8 mouse cellular contexts compared by ENCODE assay signal in the genomic region with DNA sequence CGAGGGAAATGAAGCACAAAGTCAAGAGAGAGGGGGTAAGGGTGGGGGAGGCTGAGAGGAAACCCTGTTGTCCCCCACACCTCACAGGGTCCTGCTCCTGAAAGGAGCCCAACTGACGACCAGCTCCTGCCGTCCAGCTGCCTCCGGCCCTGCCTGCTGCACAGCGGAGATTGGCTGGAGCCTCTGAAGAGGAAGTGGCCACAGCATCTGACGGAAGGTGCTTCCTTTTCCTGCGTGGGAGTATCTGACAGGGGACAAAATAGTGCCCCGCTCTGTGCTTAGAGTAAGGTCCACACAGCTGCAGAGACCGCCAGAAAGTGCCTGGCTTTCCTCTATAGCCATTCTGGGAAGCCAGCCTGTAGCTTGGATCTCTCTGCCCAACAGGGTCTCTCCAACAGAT. TPM values are rescaled to one million over a fixed set of nuclear protein-coding genes. Genes with fewer than 3 reads are reported as not detected.
DNase-seq lines count a peak whose midpoint lies in the region; ATAC-seq and TF ChIP-seq lines count a peak whose summit lies in the region.

No protein-coding gene starts in this region.

- H3K9ac ChIP-seq in MEL (ENCODE audit: control insufficient read depth, low read depth, low read length, poor library complexity, severe bottlenecking), result peak overlapping the region; percentile 42
- no peak overlapping the region for H3K9ac ChIP-seq in intestine, embryonic 15.5 days
- H3K9ac ChIP-seq in liver, embryonic 16.5 days (ENCODE audit: low read depth, low read length), result 0 out of 2 replicates have a peak overlapping the region, but pooled peaks have one; percentile 21

- H3K79me2 ChIP-seq in MEL (ENCODE audit: control insufficient read depth, insufficient read depth, low read length, poor library complexity), result no peaks in the 10 kb centered on the region

- H3K4me1 ChIP-seq in MEL (ENCODE audit: control insufficient read depth in 1 of 2, insufficient read depth in 2 of 2, low read length in 2 of 2), result peaks cover 4 to 19% of the 10 kb centered on the region in 2 experiments
- H3K4me1 ChIP-seq in intestine, embryonic 15.5 days (replicated peaks), result no peaks in the 10 kb centered on the region
- no peaks in the 10 kb centered on the region; the same call in 1 of the 2 replicates for H3K4me1 ChIP-seq in liver, embryonic 16.5 days (ENCODE audit: control insufficient read depth, low read depth, low read length)

- peak overlapping the region; percentile 47 to 53 for H3K4me3 ChIP-seq in MEL (ENCODE audit: control insufficient read depth in 1 of 2, insufficient read depth in 1 of 2, low read depth in 2 of 2, low read length in 2 of 2)
- H3K4me3 ChIP-seq in intestine, embryonic 15.5 days (replicated peaks), result peak overlapping the region; percentile 6; the same call in 1 of the 2 replicates
- peak overlapping the region; percentile 42 for H3K4me3 ChIP-seq in liver, embryonic 16.5 days (ENCODE audit: low read depth, low read length)

- peak in 1 of 2 experiments; percentile 26; a peak in 1 of 4 replicates for TF ChIP-seq EP300 in MEL (IDR thresholded peaks at IDR 0.05; ENCODE audit: low read depth in 1 of 2, low read length in 2 of 2)

- H3K36me3 ChIP-seq in MEL (ENCODE audit: control insufficient read depth in 1 of 2, insufficient read depth in 2 of 2, low read length in 2 of 2), result peaks cover 0 to 15% of the 10 kb centered on the region in 2 experiments; a peak in 2 of 4 replicates
- no peaks in the 10 kb centered on the region for H3K36me3 ChIP-seq in intestine, embryonic 15.5 days
- no peaks in the 10 kb centered on the region for H3K36me3 ChIP-seq in liver, embryonic 16.5 days (ENCODE audit: control insufficient read depth, insufficient read depth)
- peaks cover 5% of the 10 kb centered on the region; the same call in 1 of the 2 replicates for H3K36me3 ChIP-seq in splenic B cell, adult 2 months (ENCODE audit: control insufficient read depth, insufficient read depth, low read length, poor library complexity, severe bottlenecking)

- peak overlapping the region; percentile 20; the same call in 1 of the 2 replicates for H3K4me2 ChIP-seq in intestine, embryonic 15.5 days (replicated peaks)
- peak overlapping the region; percentile 40; the same call in 1 of the 2 replicates for H3K4me2 ChIP-seq in liver, embryonic 16.5 days (ENCODE audit: low read depth, low read length)

- DNase-seq in MEL (ENCODE audit: low read depth, low spot score), result peak; percentile 54
- DNase-seq in brain, adult 2 months (ENCODE audit: low read depth, low spot score), result peak; percentile 27
- peak; percentile 74 for DNase-seq in splenic B cell, adult 2 months (ENCODE audit: low read depth, low spot score)
- DNase-seq in left cerebral cortex, adult 11 months (ENCODE audit: low spot score), result no peak
- no peak for DNase-seq in ovary, postnatal 10 days (ENCODE audit: low spot score)
- DNase-seq in right cerebral cortex, adult 18-20 months, result no peak

- no peaks in the 10 kb centered on the region for H3K27me3 ChIP-seq in MEL (ENCODE audit: control insufficient read depth in 1 of 2, insufficient read depth in 2 of 2, low read length in 2 of 2)
- H3K27me3 ChIP-seq in intestine, embryonic 15.5 days (replicated peaks), result no peaks in the 10 kb centered on the region
- no peaks in the 10 kb centered on the region; the same call in 1 of the 2 replicates for H3K27me3 ChIP-seq in liver, embryonic 16.5 days (ENCODE audit: control insufficient read depth, insufficient read depth, low read depth, low read length)
- H3K27me3 ChIP-seq in splenic B cell, adult 2 months (ENCODE audit: control insufficient read depth, insufficient read depth, low read length, poor library complexity, severe bottlenecking), result no peaks in the 10 kb centered on the region

- no peak for TF ChIP-seq RAD21 in MEL (IDR thresholded peaks at IDR 0.05; ENCODE audit: low read depth, low read length)

- 76% methylated on average over 9 of the region's 9 CpGs for WGBS in intestine, embryonic 15.5 days
- WGBS in liver, embryonic 16.5 days (ENCODE audit: insufficient replicate concordance), result 17% methylated on average over 9 of the region's 9 CpGs

- ATAC-seq in intestine, embryonic 15.5 days, result no peak
- peak; percentile 48 for ATAC-seq in liver, embryonic 16.5 days (ENCODE audit: low read depth)

- no peak for TF ChIP-seq CTCF in MEL (IDR thresholded peaks at IDR 0.05 in 2 of 3, conservative IDR thresholded peaks at IDR 0.05 in 1 of 3; ENCODE audit: control insufficient read depth in 1 of 3, insufficient read depth in 1 of 3, low read depth in 2 of 3, low read length in 3 of 3, poor library complexity in 1 of 3, severe bottlenecking in 1 of 3)

- H3K9me3 ChIP-seq in MEL (replicated peaks; ENCODE audit: insufficient read depth, low read length), result no peaks in the 10 kb centered on the region
- H3K9me3 ChIP-seq in intestine, embryonic 15.5 days, result no peaks in the 10 kb centered on the region
- H3K9me3 ChIP-seq in liver, embryonic 16.5 days (replicated peaks; ENCODE audit: control insufficient read depth, low read length), result no peaks in the 10 kb centered on the region

- no peak overlapping the region for H3K27ac ChIP-seq in MEL (ENCODE audit: control insufficient read depth, low read depth, low read length)
- no peak overlapping the region for H3K27ac ChIP-seq in intestine, embryonic 15.5 days
- no peak overlapping the region for H3K27ac ChIP-seq in liver, embryonic 16.5 days (ENCODE audit: low read length)

- no peak for TF ChIP-seq POLR2A in MEL (IDR thresholded peaks at IDR 0.05; ENCODE audit: control insufficient read depth in 1 of 2, insufficient read depth in 1 of 2, low read depth in 1 of 2, low read length in 2 of 2, poor library complexity in 1 of 2)

TF ChIP-seq in MEL, 35 proteins besides CTCF, POLR2A, EP300 and RAD21:
- TF ChIP-seq E2F4 (IDR thresholded peaks at IDR 0.05; ENCODE audit: borderline replicate concordance, low read depth, low read length) (no peak), KAT2A (conservative IDR thresholded peaks at IDR 0.05; ENCODE audit: low read depth, low read length) (no peak), ZC3H11A (IDR thresholded peaks at IDR 0.05; ENCODE audit: low read depth, low read length) (no peak), JUND (IDR thresholded peaks at IDR 0.05; ENCODE audit: low read depth, low read length) (no peak), HCFC1 (IDR thresholded peaks at IDR 0.05; ENCODE audit: low read depth, low read length) (no peak), NELFE (IDR thresholded peaks at IDR 0.05; ENCODE audit: low read depth, low read length) (peak; percentile 29; the same call in 1 of the 2 replicates), SMC3 (IDR thresholded peaks at IDR 0.05; ENCODE audit: low read depth, low read length) (no peak), POLR2AphosphoS2 (IDR thresholded peaks at IDR 0.05; ENCODE audit: low read length) (no peak), TAL1 (IDR thresholded peaks at IDR 0.05; ENCODE audit: low read length) (peak; percentile 49)

RNA-seq across cellular contexts. Expression of gene Arhgap25, which starts 36.9 kb away (rescaled TPM):
- 3.4 and 3.5 TPM in 2 replicates for total RNA-seq in MEL (2012; rRNA removed)
- 1 to 10 TPM in 1 of 2 experiments, not detected in 1; 5.2 TPM for polyA plus RNA-seq in MEL (2012; ENCODE audit: insufficient read depth in 1 of 2, insufficient read length in 2 of 2, low read depth in 1 of 2, low replicate concordance in 2 of 2, missing spikeins in 1 of 2)
- polyA plus RNA-seq in intestine, embryonic 15.5 days (2015; fragmentation: Nextera tagmentation; extraction: Ambion mirVana), result 3.4 TPM in 2 replicates
- polyA plus RNA-seq in liver, embryonic 16.5 days (2015; fragmentation: Nextera tagmentation; extraction: Ambion mirVana), result 4.7 and 5.1 TPM in 2 replicates

Comparison
In these comparisons a context has a peak if more than half of its experiments do, and no peak if none do; other contexts are left out.
1. DNase-seq: peak in MEL (single experiment), brain, adult 2 months (single experiment) and splenic B cell, adult 2 months (single experiment); none in left cerebral cortex, adult 11 months (single experiment), ovary, postnatal 10 days (single experiment) and right cerebral cortex, adult 18-20 months (single experiment).
2. Peak in every context shown above with its lines, with median percentiles within 50 percentile points of each other: H3K4me3 ChIP-seq.